Mouse (Mus musculus): ENCODE measurements around the gene E330017A01Rik.

The E330017A01Rik gene

DNA sequence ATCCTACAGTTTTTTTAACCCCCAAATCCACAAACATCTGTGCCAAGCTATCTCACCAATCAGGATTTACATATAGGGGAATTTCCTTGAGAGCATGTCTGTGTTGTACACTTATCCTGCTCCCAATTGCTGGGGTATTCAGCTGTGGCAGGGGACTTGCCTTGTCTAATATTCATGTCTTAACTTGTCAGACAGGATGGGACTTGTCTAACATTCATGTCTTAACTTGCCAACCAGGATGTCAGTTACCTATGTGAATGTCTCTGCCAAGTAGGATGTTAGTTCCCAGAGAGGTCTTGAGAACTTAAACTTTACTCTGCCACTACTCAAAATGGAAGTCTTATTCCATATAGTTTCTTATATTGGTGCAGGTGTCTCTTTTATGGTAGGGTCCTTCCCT, 49.1 kb downstream of the E330017A01Rik start:
- DNase-seq (ENCODE audit: low spot score), result no peak
